Mouse (Mus musculus) R1 (cell line): ENCODE results near the gene Tpte.

Experiments
- DNase-seq: peaks from one replicate; pipeline ENCODE4 v3.0.0-alpha.2; 2018; ENCODE audit warnings: low read depth, low spot score

Tpte gene

GRCm38 (mm10) chr8:22376903-22377302 is 93.7 kb downstream of the Tpte start:
- peak; percentile 46 for DNase-seq

- DNase-seq = no peak
Measured at GRCm38 (mm10) chr8:22380934-22381333, 97.7 kb downstream of the Tpte start.

GRCm38 (mm10) chr8:22382824-22383595 is 99.8 kb downstream of the Tpte start:
- peak; percentile 42 for DNase-seq

- no peak for DNase-seq
Measured at GRCm38 (mm10) chr8:22385158-22385557, 101.9 kb downstream of the Tpte start.

- peak; percentile 16 for DNase-seq
Measured at GRCm38 (mm10) chr8:22389874-22390273, 106.6 kb downstream of the Tpte start.

- no peak for DNase-seq
Measured at GRCm38 (mm10) chr8:22390766-22391463, 107.7 kb downstream of the Tpte start.

GRCm38 (mm10) chr8:22394471-22394870 is 111.2 kb downstream of the Tpte start:
- DNase-seq = no peak

- no peak for DNase-seq
Measured at GRCm38 (mm10) chr8:22395256-22395655, 112.0 kb downstream of the Tpte start.

GRCm38 (mm10) chr8:22397811-22398141 is 114.5 kb downstream of the Tpte start:
- DNase-seq = peak; percentile 63

- DNase-seq = peak; percentile 90
Measured at GRCm38 (mm10) chr8:22398142-22398951, 115.1 kb downstream of the Tpte start, which contains the start of gene Slc25a15. Gene Slc25a15, minus strand, starts transcription at chr8:22398597.

GRCm38 (mm10) chr8:22399285-22399880 is 116.1 kb downstream of the Tpte start:
- DNase-seq = peak; percentile 74

GRCm38 (mm10) chr8:22400593-22400992 is 117.4 kb downstream of the Tpte start:
- no peak for DNase-seq

GRCm38 (mm10) chr8:22403235-22403634 is 120.0 kb downstream of the Tpte start:
- DNase-seq = no peak

- DNase-seq = no peak
Measured at GRCm38 (mm10) chr8:22405733-22406132, 122.5 kb downstream of the Tpte start.

GRCm38 (mm10) chr8:22410688-22411281 is 127.5 kb downstream of the Tpte start:
- DNase-seq = no peak

GRCm38 (mm10) chr8:22411282-22411702 is 128.1 kb downstream of the Tpte start, which contains the start of gene Mrps31:
Gene Mrps31, plus strand, starts transcription at chr8:22411361.
- DNase-seq = peak; percentile 96

GRCm38 (mm10) chr8:22411971-22412370 is 128.7 kb downstream of the Tpte start:
- no peak for DNase-seq
